Mouse (Mus musculus) MEL (cell line): ENCODE measurements around the gene Pde11a.

Experiments used
- CTCF ChIP-seq, 3 experiments: IDR thresholded peaks in 2 of 3; conservative IDR thresholded peaks in 1 of 3; 2 replicates each; pipeline ENCODE4 v1.5.1; 2011 to 2012; ENCODE audit warnings: low read length in 3 of 3, low read depth in 2 of 3, mild to moderate bottlenecking in 2 of 3, improper control_type of control experiment in 1 of 3, inconsistent platforms in 1 of 3, mixed read lengths in 1 of 3, moderate library complexity in 1 of 3; ENCODE audit not compliant: control insufficient read depth in 1 of 3, insufficient read depth in 1 of 3, poor library complexity in 1 of 3, severe bottlenecking in 1 of 3
- EP300 ChIP-seq, 2 experiments: IDR thresholded peaks; 2 replicates each; pipeline ENCODE4 v1.6.1; 2011; ENCODE audit warnings: improper control_type of control experiment in 2 of 2, low read length in 2 of 2, low read depth in 1 of 2, mild to moderate bottlenecking in 1 of 2
- GABPA ChIP-seq: IDR thresholded peaks from 2 replicates; pipeline ENCODE4 v1.6.1; 2012; ENCODE audit warnings: low read depth, mild to moderate bottlenecking, inconsistent platforms, low read length, improper control_type of control experiment, moderate library complexity
- MAFK ChIP-seq: IDR thresholded peaks from 2 replicates; pipeline ENCODE4 v1.6.1; 2011; ENCODE audit warnings: low read depth, mild to moderate bottlenecking, low read length, improper control_type of control experiment, borderline replicate concordance
- MEF2A ChIP-seq: IDR thresholded peaks from 2 replicates; pipeline ENCODE4 v1.6.1; 2014; ENCODE audit warnings: low read depth, mild to moderate bottlenecking, inconsistent platforms, low read length, improper control_type of control experiment; ENCODE audit not compliant: poor library complexity, insufficient replicate concordance, severe bottlenecking; ENCODE audit errors: extremely low read depth
- MXI1 ChIP-seq: IDR thresholded peaks from 2 replicates; pipeline ENCODE4 v1.6.1; 2011; ENCODE audit warnings: mild to moderate bottlenecking, low read depth, low read length, improper control_type of control experiment
- MYC ChIP-seq: IDR thresholded peaks from 2 replicates; pipeline ENCODE4 v1.6.1; 2011; ENCODE audit warnings: low read depth, mild to moderate bottlenecking, low read length, improper control_type of control experiment, moderate library complexity
- NELFE ChIP-seq: IDR thresholded peaks from 2 replicates; pipeline ENCODE4 v1.6.1; 2011; ENCODE audit warnings: low read depth, low read length, improper control_type of control experiment
- POLR2A ChIP-seq, 2 experiments: IDR thresholded peaks; 2 replicates each; pipeline ENCODE4 v1.6.1; 2011 to 2012; ENCODE audit warnings: low read length in 2 of 2, mild to moderate bottlenecking in 2 of 2, control low read depth in 1 of 2, improper control_type of control experiment in 1 of 2, low read depth in 1 of 2, moderate library complexity in 1 of 2; ENCODE audit not compliant: control insufficient read depth in 1 of 2, insufficient read depth in 1 of 2, poor library complexity in 1 of 2
- SIN3A ChIP-seq: IDR thresholded peaks from 2 replicates; pipeline ENCODE4 v1.6.1; 2012; ENCODE audit warnings: low read length, improper control_type of control experiment, inconsistent platforms
- SMC3 ChIP-seq: IDR thresholded peaks from 2 replicates; pipeline ENCODE4 v1.6.1; 2011; ENCODE audit warnings: low read depth, low read length, improper control_type of control experiment
- ZMIZ1 ChIP-seq: IDR thresholded peaks from 2 replicates; pipeline ENCODE4 v1.6.1; 2012; ENCODE audit warnings: low read depth, mild to moderate bottlenecking, inconsistent platforms, low read length, improper control_type of control experiment, moderate library complexity
- ZNF384 ChIP-seq: IDR thresholded peaks from 2 replicates; pipeline ENCODE4 v1.6.1; 2012; ENCODE audit warnings: low read depth, mild to moderate bottlenecking, inconsistent platforms, low read length, improper control_type of control experiment

DNA sequence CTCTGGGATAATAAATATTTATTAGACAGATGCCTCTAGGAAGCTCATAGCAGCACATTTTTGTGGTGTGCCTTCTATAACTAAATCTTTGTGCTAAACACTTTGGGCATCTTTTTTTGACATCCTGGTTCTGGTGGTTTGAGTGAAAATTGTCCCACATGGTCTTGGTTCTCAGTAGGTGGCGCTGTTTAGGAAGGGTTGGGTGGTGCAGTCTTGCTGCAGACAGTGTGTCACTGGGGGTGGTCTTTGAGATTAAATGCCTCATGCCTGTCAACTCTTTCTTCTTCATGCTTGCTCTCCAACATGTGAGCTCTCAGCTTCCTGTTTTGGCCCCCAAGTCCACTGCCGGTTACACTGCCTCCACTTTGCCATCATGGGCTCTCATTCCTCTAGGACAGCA, 218.7 kb downstream of the Pde11a start:
- no peak for TF ChIP-seq EP300 (IDR thresholded peaks at IDR 0.05; ENCODE audit: low read depth in 1 of 2, low read length in 2 of 2)
- no peak; a peak in 1 of 6 replicates for TF ChIP-seq CTCF (IDR thresholded peaks at IDR 0.05 in 2 of 3, conservative IDR thresholded peaks at IDR 0.05 in 1 of 3; ENCODE audit: control insufficient read depth in 1 of 3, insufficient read depth in 1 of 3, low read depth in 2 of 3, low read length in 3 of 3, poor library complexity in 1 of 3, severe bottlenecking in 1 of 3)
- TF ChIP-seq MAFK: no peak
- no peak for TF ChIP-seq POLR2A (IDR thresholded peaks at IDR 0.05; ENCODE audit: control insufficient read depth in 1 of 2, insufficient read depth in 1 of 2, low read depth in 1 of 2, low read length in 2 of 2, poor library complexity in 1 of 2)
- TF ChIP-seq SIN3A: no peak
- TF ChIP-seq GABPA: no peak
- TF ChIP-seq MEF2A: no peak
- no peak for TF ChIP-seq MXI1
- TF ChIP-seq SMC3: no peak
- TF ChIP-seq ZMIZ1: no peak
- TF ChIP-seq ZNF384: no peak
- no peak for TF ChIP-seq MYC
- no peak for TF ChIP-seq NELFE
